Mouse (Mus musculus): Measurements from ENCODE around the gene Abhd16a.

- TF ChIP-seq CTCF (IDR thresholded peaks at IDR 0.05; ENCODE audit: low read depth, low read length) (peak; percentile 17; the same call in 1 of the 2 replicates), POLR2A (IDR thresholded peaks at IDR 0.05; ENCODE audit: extremely low read depth, insufficient read depth, low read length) (no peak)
Measured at GRCm38 (mm10) chr17:35079778-35080177, 9.3 kb upstream of the Abhd16a start.

Data from liver, adult 2 months (tissue).